In the genomic region with DNA sequence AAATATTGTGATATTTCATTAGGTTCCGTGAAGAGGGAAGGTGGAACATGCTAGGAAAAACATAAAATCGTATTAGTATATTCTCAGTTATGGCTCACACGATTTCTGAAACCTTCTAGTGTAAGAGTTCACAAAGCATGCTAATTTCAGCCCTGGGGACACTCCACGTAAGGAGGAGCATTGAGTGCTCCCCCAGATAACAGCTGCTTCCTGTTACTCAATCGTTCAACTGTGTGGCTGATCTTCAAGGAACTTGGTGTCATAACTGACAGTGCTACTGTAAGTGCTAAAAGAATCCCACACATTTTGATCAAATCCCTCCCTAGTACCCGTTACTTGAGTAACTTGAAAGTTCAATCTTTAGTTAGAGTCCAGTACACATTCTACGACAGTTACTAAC, we compare ENCODE assay signal across 19 mouse cellular contexts. TPM values are rescaled to one million over a fixed set of nuclear protein-coding genes. Genes with fewer than 3 reads are reported as not detected.
"Had no signal": no experiment of that assay in that cellular context is flagged by ENCODE, and none has a peak within 500 bp of the region (broad histone marks: within the 10 kb centered on the region; RNA-seq: fewer than 3 reads in every experiment).

No protein-coding gene starts in this region.

- ATAC-seq: liver, embryonic 12.5 days; midbrain, embryonic 13.5 days had no signal

- H3K4me3 ChIP-seq: limb, embryonic 15.5 days; liver, embryonic 12.5 days; midbrain, embryonic 13.5 days had no signal

- H3K27ac ChIP-seq: kidney, postnatal 0 days; limb, embryonic 15.5 days; liver, embryonic 12.5 days; midbrain, embryonic 13.5 days had no signal

- H3K27me3 ChIP-seq: limb, embryonic 15.5 days; liver, embryonic 12.5 days; midbrain, embryonic 13.5 days had no signal

- DNase-seq: kidney, adult 11 months; kidney, adult 9 months; kidney, postnatal 36 days; lung, embryonic 14.5 days; lung, postnatal 10 days; lung, postnatal 4 days; right cerebral cortex, postnatal 14 days; thymus, postnatal 25 days had no signal

- H3K4me1 ChIP-seq: limb, embryonic 15.5 days; liver, embryonic 12.5 days; midbrain, embryonic 13.5 days had no signal

RNA-seq across cellular contexts. Expression of a gene that starts 55.3 kb away (rescaled TPM):
- total RNA-seq: layer of hippocampus, adult 18-20 months; layer of hippocampus, postnatal 10 days; left cerebral cortex, postnatal 14 days; midbrain, postnatal 0 days had no signal
- polyA plus RNA-seq: kidney, postnatal 0 days; limb, embryonic 15.5 days; liver, embryonic 12.5 days; liver, embryonic 16.5 days; lung, embryonic 14.5 days; midbrain, embryonic 13.5 days; neural tube, embryonic 14.5 days; stomach, embryonic 14.5 days had no signal
